Mouse (Mus musculus) heart, postnatal 0 days (tissue): Measurements from ENCODE around the gene Olfr807.

Experiments used
- CTCF ChIP-seq: IDR thresholded peaks from 2 replicates; pipeline ENCODE4 v1.5.1; 2016; ENCODE audit warnings: antibody characterized with exemption, control low read depth, low read depth
- EP300 ChIP-seq: IDR thresholded peaks from 2 replicates; pipeline ENCODE4 v1.6.1; 2016; ENCODE audit warnings: antibody characterized with exemption, low read depth

DNA sequence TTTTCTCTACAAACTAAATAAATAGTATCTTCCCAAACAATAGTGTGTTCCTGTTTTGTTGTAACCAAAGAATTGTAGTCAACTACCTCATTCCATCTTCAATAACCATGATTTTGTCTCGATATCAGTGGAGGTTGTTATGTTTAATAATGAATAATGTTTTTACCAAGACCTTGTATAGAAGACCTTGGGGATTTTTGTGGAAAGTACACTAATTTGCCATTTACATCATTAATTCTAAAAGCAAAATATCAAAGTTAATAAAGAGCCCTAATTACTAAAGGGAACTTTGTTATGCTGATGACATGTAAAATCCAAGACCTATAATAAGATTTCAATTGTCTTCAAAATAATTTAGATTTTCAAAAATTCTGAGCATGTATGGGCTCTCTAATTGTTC, at the start of gene Olfr807:
- TF ChIP-seq CTCF (no peak), EP300 (no peak)
